Mouse (Mus musculus): ENCODE data around the gene Macrod1. TPM values are rescaled to one million over a fixed set of nuclear protein-coding genes. Genes with fewer than 3 reads are reported as not detected.

Macrod1 gene
- total RNA-seq, 2 experiments from 2014 or later, result 3.7 to 17.6 TPM

DNA sequence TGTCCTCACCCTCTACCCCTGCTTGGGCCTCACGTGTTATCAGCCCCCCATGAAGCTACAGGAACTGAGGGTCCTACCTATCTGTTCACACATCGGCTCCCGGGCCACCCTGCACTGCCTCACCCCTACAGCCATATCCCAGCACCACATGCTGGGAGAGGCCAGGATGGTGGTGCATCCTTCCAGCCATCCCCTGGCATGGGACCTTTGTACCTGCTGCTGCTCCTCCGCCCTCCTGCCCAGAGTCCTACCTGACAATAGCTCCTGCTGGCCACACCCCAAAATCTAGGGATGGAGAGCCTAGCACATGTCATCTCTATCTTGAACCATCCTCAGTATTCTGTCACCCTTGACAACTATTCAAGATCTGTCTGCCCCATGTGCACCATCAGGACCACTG lies 132.4 kb downstream of the Macrod1 start:
- no peak for ATAC-seq (replicated peaks; ENCODE audit: poor library complexity)

DNA sequence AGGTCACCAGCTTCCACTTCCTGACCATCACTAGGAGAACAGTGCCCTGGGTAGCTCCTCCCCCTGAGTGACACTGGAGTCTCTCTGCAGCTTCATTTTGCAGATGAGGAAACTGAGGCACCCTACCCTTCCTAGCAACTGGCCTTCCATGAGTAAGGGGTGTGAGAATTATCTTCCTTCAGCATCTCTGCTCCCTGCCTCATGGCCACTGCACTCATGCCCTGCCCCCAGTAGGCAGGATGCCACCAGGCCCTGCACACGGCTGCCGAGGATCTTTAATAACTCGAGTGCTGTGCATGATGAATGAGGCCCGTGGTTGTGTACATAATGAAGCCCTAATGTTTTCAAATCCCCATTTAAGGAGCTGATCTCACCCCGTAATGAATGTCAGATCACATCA lies 134.4 kb downstream of the Macrod1 start:
- ATAC-seq (replicated peaks; ENCODE audit: poor library complexity), result no peak

DNA sequence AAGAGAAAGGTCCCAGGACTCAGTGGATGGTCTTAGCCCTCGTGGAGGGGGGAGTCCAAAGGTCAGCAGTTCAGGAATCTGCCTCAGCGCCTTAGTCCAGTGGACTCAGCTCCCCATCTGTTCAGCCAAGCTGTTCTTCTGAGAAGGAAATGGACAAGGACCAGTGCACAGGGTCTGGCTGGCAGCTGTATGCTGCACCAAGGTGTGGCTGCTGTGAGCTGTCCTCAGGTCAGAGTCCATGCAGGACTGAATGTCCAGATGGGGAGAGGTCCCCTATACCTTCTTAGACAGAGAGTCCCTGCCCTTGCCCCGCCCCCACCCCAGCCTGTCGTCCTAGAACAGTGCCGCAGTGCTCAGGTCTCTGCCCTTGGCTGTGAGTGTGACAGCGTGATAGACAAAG lies 135.0 kb downstream of the Macrod1 start:
- ATAC-seq (replicated peaks; ENCODE audit: poor library complexity), result no peak

DNA sequence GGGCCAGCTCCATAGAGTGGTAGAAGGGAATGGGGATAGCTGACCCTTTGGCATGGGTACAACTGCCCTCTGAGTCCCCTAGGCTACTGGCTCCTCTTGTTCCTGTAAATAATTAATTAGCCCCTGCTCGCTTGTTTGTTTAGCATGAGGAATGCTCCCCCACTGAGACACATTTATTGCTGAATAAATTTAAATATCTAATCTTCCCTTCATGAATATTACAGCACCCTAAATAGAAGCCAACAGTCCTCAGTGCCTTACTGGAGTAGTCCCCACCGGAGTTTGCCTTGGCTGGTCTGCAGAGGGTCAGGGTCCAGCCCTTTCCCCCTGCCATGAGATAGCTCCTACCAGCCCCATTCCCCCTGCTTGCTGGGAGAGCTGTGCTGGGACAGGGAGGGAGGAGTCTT lies 136.0 kb downstream of the Macrod1 start:
- no peak for ATAC-seq (replicated peaks; ENCODE audit: poor library complexity)

DNA sequence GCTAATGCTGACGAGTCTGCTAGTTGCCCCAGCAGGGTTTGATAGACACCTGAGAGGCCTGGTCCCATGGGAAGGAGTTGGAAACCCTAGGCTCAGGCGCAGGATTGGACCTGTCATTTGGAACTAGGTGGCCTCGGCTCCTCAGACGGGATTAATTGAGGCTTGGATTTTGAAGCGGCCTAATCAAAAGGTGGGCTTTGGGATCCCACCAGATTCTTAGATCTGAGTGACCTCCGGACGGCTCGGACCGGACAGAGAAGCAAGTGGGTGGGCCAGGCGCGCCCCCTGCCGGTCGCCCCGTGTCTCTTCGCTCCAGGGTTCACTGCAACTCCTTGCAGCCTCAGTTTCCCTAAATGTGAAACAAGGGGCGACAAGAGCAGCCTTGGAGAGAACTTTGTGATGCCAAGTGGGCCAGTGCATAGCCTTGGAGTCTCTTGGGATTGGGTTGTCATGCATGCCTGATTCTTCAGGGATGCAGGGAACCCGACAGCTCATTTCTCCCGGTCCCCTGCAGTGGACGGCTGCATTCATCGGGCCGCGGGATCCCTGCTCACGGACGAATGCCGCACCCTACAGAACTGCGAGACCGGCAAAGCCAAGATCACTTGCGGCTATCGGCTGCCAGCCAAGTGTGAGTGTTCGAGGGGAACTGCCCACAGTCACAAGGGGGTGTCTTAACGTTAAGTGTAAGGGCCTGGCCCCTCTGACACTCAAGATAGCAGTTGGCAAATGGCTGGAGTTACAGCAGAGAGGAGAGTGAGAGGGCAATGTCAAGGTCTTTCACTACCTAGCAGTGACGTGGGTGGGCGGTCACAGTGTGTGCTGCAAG lies 139.5 kb downstream of the Macrod1 start:
- ATAC-seq (replicated peaks; ENCODE audit: poor library complexity), result 0 out of 2 replicates have a peak, but pooled peaks have one; percentile 44

DNA sequence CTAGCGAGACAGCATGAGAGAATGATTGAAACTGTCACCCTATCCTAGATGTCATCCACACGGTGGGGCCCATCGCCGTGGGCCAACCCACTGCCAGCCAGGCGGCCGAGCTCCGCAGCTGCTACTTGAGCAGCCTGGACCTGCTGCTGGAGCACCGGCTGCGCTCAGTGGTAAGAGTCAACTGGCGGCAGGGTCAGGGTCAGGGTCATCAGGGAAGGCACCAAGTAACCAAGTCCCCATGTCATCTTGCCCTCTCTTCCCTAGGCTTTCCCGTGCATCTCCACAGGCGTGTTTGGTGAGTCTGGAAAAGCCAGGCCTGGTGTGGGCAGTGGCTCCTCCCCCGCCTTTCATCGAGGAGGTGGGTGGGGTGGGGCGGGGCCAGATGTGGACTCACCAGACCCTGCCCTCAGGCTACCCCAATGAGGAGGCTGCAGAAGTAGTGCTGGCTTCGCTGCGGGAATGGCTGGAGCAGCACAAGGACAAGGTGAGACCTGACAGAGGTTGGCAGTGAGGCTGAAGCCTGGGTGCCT lies 140.2 kb downstream of the Macrod1 start:
- ATAC-seq (replicated peaks; ENCODE audit: poor library complexity), result no peak

DNA sequence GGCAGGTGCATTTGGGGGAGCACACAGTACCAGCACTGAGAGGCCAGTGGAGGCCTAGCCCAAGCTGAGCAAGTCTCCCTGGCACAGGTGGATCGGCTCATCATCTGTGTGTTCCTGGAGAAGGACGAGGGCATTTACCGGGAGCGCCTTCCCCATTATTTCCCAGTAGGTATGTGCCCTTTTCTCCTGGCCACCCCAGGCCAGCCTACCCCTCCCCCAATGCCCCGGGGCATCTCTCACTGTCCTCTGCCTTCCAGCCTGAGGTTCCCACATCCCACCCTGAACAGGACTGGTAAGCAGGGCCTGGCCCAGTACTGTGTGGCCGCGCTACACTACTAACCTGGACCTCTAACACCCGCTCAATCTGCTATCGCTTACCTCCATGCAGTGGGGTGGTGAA lies 140.8 kb downstream of the Macrod1 start:
- no peak for ATAC-seq (replicated peaks; ENCODE audit: poor library complexity)

DNA sequence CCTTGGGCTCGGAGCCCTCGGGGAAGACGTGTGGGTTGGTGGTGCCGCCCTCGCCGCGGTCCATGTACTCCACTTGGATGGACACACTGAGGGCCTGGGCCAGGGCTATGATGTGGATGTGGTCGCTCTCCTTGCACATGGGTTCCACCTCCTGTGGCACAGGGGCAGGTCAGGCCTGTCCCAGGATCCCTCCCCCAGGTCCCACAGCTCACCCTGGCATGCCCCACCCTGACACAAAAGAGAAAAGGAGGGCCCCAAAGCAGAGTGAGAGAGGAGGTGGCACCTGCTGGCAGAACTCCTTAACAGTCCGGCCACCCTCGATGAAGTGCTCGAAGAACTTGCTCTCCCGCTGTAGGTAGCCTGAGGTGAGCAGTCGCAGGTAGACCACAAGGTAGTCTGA lies 142.5 kb downstream of the Macrod1 start:
- no peak for ATAC-seq (replicated peaks; ENCODE audit: poor library complexity)

DNA sequence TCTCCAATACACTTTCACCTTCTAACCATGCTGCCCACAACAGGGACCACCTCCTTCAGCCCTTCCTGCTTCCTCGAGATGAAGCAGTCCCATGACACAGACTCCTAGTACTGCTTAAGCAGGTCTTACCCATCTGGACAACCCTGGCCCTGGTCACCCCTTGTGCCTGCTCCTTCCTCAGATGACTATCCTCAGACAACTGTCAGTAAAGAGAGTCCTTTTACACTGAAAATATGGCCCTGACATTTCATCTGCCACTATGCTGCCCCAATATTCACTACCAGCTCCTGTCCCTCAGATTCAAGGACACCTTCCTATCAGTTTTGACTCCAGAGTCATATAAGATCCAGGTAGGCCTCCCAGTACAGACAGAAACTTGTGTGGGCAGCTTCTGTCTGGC lies 143.8 kb downstream of the Macrod1 start:
- no peak for ATAC-seq (replicated peaks; ENCODE audit: poor library complexity)

DNA sequence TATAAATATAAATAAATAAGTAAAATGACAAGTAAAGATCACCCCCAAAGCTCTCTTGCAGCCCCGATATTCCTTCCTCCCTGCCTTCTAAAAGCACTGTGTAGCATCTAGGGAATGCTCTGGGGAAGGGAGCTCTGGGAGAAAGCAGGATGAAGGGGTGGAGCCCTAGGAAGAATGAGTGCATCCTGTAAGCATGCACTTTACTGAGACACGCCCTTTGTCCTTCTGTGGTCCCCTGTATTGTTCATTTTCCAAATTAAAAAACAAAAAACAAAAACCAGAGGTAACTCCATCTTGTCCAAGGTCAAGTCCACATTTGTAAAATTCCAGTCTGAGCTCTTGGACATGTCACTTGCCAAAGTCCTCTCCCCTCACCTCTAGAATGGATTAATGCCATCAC lies 148.3 kb downstream of the Macrod1 start:
- no peak for ATAC-seq (replicated peaks; ENCODE audit: poor library complexity)

DNA sequence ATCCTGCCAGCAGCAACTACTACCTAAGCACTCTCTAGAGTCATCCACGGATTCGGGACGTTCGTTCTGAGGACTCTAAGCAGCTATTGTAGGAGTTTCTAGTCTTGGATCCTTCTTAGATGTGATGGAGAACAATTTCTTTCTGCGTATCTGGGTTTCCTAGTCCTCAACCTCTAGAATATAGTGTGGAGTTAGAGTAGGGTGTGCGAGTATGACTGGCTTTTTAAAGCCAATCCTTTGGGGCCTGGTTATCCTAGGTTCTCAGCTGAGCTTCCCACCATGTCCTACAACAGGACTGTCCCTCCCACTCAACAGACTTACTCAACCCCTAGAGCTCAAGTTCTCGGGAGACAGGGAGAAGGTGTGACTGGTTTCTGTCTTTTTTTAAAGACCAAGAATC lies 148.7 kb downstream of the Macrod1 start:
- no peak for ATAC-seq (replicated peaks; ENCODE audit: poor library complexity)

DNA sequence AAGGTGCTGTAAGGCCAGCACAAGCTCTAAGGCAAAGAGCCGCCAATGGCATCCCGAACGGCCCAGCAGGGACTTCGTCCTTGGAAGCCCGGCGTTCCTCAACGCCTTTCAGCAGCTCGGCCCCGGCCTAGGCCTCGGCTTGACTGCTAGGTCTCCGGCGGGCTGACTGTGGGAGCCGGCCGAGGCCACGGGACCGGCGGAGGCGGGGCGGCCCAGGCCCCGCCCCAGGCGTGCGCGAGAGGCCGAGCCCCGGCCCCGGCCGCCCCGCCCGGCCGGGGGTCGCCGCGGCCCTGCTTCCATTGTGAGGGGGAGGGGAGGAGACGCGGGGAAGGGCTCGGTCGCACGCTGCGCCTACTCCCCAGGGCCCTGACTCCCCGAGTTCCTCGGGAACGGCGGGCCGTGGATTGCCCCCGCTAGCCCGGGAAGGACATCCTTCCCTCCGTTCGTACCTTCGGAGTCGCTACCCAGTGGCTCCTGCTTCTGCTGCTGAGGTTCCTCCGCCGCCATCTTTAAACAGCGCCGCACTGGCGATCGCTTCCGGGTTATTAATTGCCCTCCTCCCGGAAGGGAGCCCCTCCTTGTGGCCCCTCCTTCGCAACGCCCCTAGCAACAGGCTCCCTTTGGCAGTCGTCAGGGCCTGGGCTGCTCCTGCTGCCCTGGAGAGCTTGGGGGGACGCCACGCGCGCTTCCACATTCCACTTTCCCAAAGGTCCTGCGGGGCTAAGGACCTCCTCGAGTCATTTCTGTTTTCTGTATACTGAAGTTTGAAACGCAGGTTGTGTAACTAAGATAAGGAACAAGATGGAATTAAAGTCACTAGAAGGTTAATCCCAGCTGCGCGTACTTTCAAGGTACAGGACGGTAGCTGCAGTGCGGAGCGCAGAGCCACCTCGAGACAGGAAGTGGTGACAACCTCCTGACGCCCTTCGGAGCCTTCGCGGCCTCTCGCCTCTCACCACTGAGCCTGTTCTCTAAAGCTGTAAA lies 149.4 kb downstream of the Macrod1 start, which contains the start of gene Otub1:
Gene Otub1, minus strand, starts transcription at position 564 of the 984 bp plus-strand sequence.
- peak; percentile 96 for ATAC-seq (replicated peaks; ENCODE audit: poor library complexity)

DNA sequence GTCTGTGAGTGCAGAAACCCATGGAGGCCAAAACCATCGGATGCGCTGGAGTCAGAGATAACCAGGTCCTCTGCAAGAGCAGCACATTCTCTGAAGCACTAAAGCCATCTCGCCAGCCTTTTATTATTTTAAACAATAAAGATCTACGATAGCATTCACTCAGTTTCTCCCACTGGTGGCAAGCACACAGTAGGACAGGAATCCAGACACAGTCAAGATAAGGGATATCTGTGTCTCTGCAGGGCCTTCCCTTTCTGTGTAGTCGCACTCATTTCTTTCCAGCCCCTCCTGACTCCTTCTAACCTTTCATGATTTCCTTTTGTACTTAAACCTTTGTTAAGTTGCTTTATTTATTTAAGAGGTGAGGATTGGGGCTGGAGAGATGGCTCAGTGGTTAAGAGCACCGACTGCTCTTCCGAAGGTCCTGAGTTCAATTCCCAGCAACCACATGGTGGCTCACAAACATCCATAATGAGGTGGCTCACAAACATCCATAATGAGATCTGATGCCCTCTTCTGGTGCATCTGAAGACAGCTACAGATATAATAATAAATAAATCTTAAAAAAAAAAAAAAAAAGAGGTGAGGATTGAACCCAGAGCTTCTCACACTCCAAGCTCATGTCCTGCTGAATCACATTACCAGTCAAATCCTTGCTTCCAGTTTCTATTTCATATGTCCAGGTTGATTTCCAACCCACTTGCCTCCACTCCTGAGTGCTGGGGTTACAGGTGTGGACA lies 153.5 kb downstream of the Macrod1 start:
- no peak for ATAC-seq (replicated peaks; ENCODE audit: poor library complexity)

DNA sequence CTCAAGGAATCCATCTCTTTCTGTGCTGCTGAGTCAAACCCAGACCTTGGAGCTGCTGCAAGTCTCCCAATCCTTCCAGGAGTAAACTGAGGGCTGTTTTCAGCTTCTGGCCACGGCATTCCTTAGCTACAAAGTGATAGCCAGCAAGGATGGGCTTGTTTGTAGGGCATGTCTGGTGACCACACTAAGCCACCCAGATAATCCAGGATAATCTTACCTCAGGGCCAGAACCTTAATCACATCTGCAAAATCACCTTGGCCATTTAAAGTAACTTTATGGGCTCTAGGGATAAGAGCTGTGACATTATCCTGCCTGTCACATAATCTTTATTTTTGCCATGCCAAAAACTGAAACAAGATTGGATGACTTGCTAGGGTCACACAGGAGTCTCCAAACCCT lies 155.6 kb downstream of the Macrod1 start:
- ATAC-seq (replicated peaks; ENCODE audit: poor library complexity), result no peak

DNA sequence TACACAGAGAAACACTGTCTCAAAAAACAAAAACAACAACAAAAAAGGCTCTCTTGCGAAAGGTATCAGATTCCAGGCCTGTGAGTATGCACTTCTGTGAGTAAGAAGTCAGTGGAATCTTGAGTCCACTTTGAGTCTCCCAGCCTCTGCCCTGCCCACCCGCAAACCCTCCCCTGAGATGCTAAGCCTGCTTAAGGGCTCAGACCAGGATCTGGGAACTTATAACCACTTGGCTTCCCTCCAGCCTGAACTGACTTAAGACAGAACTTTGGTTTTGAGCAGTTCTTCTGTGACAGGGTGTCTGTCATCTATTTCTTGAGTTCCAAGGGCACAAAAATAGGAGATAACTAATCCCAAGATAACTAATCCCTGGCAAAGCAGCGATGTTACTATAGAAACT lies 156.4 kb downstream of the Macrod1 start:
- ATAC-seq (replicated peaks; ENCODE audit: poor library complexity), result no peak

DNA sequence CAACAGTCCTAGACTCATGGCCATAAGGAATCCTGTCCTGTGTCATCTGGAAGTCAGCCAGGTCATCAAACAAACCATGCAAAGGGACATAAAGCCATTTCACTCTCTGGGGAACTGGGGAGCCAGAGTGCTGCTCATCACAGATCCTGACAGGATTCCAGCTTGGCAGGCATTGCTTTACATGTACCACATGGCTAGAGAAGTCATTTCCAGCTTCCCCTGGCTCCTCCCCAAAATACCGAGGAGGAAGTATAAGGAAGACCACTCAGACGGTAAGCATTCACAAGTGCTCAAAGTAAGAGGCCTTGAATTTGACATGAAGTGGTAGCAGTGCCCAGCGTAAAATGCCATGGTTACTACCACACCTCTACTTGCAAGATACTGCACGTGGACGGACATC lies 157.9 kb downstream of the Macrod1 start:
- no peak for ATAC-seq (replicated peaks; ENCODE audit: poor library complexity)

DNA sequence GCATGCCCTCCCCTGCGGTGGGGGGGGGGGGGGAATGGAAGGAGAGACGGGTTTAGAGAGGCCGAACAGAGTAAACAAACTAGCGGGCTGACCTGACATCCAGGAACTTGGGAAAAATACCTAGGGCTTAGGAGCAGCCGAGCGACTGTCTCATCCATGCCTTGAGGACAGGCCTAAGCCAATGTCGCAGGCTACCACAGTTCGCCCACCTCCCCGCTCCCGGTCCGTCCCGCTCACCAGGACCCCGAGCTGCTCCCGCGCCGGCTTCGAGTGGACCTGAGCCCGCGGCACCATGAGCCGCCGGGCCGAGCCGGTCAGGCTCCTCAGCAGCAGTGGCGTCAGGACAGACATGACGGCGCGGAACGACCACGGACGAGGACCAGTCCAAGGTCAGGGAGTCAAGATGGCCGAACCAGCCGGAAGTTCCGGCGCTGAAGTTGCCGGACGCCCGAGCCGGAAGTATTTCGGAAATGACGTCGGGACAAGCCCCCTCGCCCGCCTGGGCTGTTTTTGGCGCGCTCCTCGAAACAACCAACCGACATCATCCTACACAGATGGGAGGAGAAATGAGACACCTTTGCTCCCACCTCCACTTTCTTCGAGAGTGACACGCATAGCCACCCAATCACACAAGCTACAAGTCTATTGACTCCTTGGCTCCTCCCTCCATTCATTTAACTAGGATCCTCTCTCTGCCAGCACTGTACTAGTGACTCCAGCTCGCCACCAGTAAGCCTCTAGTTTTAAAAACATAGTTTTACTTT lies 160.7 kb downstream of the Macrod1 start, which contains the start of gene Cox8a:
Gene Cox8a, minus strand, starts transcription at position 455 of the 764 bp plus-strand sequence.
- peak; percentile 99 for ATAC-seq (replicated peaks; ENCODE audit: poor library complexity)

DNA sequence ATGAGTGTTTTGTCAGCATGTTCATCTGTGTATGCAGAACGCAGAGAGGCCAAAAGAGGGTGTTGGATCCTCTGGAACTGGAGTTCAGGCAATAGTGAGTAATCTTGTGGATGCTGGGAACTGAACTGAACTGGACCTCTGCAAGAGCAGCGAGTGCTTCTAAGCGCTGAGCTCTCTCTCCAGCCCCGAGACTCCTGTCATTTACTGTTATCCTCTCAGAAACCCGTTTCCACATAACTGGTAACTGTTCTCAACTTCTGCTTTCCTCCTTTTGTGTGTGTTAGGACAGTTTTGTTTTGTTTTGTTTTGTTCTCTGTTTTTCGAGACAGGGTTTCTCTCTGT lies 161.3 kb downstream of the Macrod1 start:
- ATAC-seq (replicated peaks; ENCODE audit: poor library complexity), result peak; percentile 40

DNA sequence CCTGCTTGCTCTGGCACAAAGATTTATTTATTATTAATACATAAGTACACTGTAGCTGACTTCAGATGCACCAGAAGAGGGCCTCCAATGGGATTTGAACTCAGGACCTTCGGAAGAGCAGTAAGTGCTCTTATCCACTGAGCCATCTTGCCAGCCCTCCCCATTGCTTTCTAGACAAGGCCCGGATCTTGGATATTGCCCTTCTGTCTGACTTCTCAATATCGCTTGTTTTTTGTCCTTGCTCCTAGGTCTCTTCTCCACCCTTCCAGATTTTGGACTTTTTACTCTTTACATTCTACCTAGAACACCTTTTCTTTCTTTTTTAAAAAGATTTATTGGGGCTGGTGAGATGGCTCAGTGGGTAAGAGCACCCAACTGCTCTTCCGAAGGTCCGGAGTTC lies 162.1 kb downstream of the Macrod1 start:
- ATAC-seq (replicated peaks; ENCODE audit: poor library complexity), result no peak

DNA sequence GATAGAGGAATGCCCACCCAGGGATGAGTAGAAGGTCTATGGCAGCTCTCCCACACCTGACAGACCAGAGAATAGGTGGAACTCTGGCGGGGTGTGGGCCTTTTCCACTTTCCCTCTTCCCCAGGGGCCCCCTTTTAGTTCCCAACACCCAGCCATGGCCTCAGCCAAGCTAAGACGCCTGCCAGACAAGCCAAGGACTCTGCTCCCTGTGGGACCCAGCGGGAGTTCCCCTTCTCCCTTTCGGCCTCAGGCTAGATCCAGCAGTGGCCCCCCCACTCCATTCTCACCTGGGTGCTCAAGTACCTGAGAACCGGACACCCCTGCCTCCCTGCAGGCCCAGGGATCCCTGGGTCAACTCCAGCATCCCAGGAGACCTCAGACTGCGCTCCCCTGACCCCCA lies 165.6 kb downstream of the Macrod1 start:
- no peak for ATAC-seq (replicated peaks; ENCODE audit: poor library complexity)

Measured in megakaryocyte progenitor cell, adult 5-6 weeks (primary cell).